Mouse (Mus musculus) bone marrow, adult 2 months (tissue): ENCODE results near the gene Cds2.

Experiments used
- CTCF ChIP-seq: fragments of 200-500 bp; IDR thresholded peaks from 2 replicates; pipeline ENCODE4 v1.5.1; 2011; ENCODE audit warnings: low read length, control low read depth; ENCODE audit not compliant: control insufficient read depth, insufficient read depth
- POLR2A ChIP-seq: fragments of 200-500 bp; IDR thresholded peaks from 2 replicates; pipeline ENCODE4 v1.6.1; 2011; ENCODE audit warnings: low read depth, mild to moderate bottlenecking, control low read depth, low read length, borderline replicate concordance; ENCODE audit not compliant: control insufficient read depth

DNA sequence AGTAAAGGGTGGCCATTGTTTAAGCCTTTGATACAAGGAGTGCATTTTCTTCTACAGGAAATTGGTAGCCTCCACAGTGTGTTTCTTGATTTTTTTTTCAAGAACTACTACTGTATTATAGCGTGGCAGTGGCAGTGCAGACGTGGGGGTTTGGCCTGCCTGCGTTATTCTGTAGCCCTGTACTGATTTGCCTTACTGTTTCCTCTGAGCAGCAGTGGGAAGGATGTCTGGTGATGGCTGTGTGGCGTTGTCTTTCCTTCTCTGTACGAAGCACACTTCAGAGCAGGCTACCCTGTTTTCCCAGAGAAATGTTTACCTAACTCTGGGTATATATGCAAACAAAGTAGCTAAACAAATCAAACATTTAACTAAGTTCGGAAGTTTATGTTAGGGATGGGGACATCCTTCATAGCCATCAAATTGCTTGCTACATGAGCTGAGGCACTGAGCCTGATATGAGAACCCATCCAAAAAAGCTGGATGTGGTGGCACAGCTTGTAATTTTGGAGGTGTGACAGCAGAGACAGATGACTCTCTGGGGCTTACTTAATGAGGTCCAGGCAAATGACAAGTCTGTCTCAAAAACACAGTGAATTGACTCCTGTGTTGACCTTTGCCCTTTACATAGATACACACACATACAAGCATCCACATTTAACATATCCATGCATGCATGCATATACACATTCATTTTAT, 9.9 kb downstream of the Cds2 start:
- TF ChIP-seq POLR2A (no peak), CTCF (no peak)
